Mouse (Mus musculus) cerebellum, adult 2 months (tissue): ENCODE measurements around the gene Ppfibp1. TPM values are rescaled to one million over a fixed set of nuclear protein-coding genes. Genes with fewer than 3 reads are reported as not detected.

ENCODE experiments used
- DNase-seq, 2 experiments: peaks; one replicate each; pipeline ENCODE4 v3.0.0; 2021
- H3K27ac ChIP-seq: fragments of 200-500 bp; 2 replicates; pipeline ENCODE4 v1.5.1; 2012; ENCODE audit warnings: low read length, control low read depth, inconsistent platforms; ENCODE audit not compliant: insufficient read depth
- H3K27me3 ChIP-seq: fragments of 200-500 bp; 2 replicates; pipeline ENCODE4 v1.6.1; 2012; ENCODE audit warnings: inconsistent platforms, mild to moderate bottlenecking, low read length, moderate library complexity; ENCODE audit not compliant: control insufficient read depth, insufficient read depth
- H3K4me1 ChIP-seq: fragments of 200-500 bp; 2 replicates; pipeline ENCODE4 v1.6.1; 2011; ENCODE audit warnings: low read length; ENCODE audit not compliant: control insufficient read depth, insufficient read depth
- H3K4me3 ChIP-seq: fragments of 200-500 bp; replicated peaks from 2 replicates; pipeline ENCODE3; 2011; ENCODE audit warnings: mild to moderate bottlenecking, low read depth, low read length, control low read depth; ENCODE audit not compliant: insufficient read depth
- CTCF ChIP-seq: fragments of 200-500 bp; IDR thresholded peaks from 2 replicates; pipeline ENCODE4 v1.5.1; 2011; ENCODE audit warnings: low read depth, mild to moderate bottlenecking, control low read depth, low read length, moderate library complexity, borderline replicate concordance; ENCODE audit not compliant: insufficient read depth
- POLR2A ChIP-seq: fragments of 200-500 bp; IDR thresholded peaks from 2 replicates; pipeline ENCODE4 v1.6.1; 2011; ENCODE audit warnings: low read length, control low read depth, borderline replicate concordance; ENCODE audit not compliant: insufficient read depth
- WGBS: fragments of 180-500 bp; shearing (Covaris S2); methylation state at CpG from one replicate; pipeline ENCODE4 v1.1.7; 2018; 5-methylcytosine and 5-hydroxymethylcytosine counted together
- polyA plus RNA-seq: library from polyadenylated mRNA; depleted of rRNA; stranded (reverse); fragments of >200 nt; gene quantifications from 2 replicates; pipeline ENCODE4 v1.2.3, GENCODE M21; 2012

Gene Ppfibp1
- polyA plus RNA-seq, 1 experiment: 9.4 TPM

DNA sequence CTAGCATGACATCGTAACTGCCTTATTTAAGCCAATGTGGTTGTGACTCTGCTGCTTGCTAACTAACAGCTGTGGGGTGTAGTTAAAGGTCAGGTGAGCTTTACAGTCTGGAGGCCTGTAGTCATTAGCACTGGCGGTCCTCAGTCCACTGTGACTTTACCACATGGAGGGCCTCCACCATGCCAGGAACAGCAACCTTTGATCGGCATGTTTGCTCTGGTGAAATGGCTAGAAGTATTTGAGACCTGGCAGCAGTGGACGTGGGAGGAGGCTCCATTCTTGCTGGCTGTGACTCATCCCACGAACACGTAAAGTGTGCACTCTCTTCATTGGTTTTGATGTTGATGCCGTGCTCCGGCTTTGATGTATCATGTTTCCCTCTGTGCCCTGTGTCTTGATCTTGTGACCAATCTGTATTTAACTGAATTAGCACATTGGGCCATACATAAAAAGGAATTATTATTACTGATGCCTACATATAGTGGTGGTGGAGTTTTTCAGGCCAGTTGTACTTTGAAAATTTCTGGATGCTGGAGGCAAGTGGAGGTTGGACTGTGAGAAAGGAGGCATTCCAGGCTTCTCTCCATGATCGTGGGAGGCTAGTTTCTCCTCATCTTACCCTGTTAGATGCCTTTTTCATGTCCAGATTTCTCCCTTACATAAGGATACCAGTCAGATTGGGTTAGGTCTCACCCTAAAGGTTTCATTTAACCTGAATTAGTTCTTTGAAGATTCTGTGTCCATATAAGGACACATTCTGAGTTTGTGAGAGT, 71.8 kb downstream of the Ppfibp1 start:
- Histone ChIP-seq H3K27ac (no peak overlapping the region), H3K4me1 (no peaks in the 10 kb centered on the region), H3K27me3 (no peaks in the 10 kb centered on the region), H3K4me3 (no peak overlapping the region)
- no peak for DNase-seq
- TF ChIP-seq CTCF (no peak), POLR2A (no peak)
- 86% methylated on average over 9 of the region's 9 CpGs for WGBS

DNA sequence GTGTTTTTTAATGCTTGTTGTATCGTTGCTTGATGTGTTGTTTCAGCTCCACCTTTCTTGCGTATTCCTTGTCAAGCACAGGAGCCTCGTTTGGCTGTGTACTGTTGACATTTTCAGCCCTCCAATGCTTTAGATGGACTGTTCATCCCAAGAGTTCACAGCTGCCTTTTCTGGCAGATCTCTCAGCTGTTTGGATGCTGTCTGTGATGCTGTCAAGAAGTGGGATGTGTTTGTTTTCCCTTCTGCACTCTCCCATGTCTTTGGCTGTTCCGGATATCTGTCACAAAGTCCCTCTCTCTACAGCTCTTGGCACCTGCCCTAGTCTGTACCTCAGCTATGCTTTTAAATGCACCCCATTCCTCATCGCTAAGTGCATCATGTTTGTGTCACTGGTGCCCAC, 72.7 kb downstream of the Ppfibp1 start:
- Histone ChIP-seq H3K4me1 (no peaks in the 10 kb centered on the region), H3K4me3 (no peak overlapping the region), H3K27me3 (no peaks in the 10 kb centered on the region), H3K27ac (no peak overlapping the region)
- TF ChIP-seq POLR2A (no peak), CTCF (no peak)
- DNase-seq: no peak
- WGBS: 68% methylated on average over 5 of the region's 5 CpGs

DNA sequence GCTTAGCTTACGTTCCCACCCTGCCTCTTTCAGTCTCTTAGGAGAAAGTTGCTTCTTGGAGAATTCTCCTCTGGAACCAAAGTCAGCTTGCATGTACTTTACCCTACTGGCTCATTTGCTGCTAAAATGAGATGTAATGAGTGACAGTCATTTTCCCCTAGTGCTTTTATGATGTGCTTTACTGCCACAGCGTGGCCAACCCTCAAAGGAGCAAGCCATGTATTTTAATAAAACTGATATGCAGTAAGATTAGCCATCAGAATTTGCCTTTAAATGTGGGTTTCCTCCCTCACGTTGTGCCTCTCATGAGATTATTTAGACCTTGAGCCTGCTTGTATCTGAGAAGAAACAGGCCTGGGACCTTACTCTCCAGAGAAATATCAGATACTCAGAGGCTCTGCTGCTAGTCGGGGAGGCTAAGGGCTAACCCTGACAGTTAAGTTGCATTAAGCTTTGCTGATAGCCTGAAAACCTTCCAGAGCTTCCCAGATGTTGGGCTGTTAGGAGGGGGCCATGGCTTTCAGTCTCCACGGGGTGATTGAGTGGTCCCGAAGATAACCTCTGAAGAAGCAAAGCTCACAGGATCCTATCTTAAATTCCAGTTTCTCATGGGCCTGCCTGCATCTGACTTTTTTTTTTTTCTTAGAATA, 73.7 kb downstream of the Ppfibp1 start:
- WGBS: 89% methylated on average over 6 of the region's 6 CpGs
- DNase-seq: no peak

DNA sequence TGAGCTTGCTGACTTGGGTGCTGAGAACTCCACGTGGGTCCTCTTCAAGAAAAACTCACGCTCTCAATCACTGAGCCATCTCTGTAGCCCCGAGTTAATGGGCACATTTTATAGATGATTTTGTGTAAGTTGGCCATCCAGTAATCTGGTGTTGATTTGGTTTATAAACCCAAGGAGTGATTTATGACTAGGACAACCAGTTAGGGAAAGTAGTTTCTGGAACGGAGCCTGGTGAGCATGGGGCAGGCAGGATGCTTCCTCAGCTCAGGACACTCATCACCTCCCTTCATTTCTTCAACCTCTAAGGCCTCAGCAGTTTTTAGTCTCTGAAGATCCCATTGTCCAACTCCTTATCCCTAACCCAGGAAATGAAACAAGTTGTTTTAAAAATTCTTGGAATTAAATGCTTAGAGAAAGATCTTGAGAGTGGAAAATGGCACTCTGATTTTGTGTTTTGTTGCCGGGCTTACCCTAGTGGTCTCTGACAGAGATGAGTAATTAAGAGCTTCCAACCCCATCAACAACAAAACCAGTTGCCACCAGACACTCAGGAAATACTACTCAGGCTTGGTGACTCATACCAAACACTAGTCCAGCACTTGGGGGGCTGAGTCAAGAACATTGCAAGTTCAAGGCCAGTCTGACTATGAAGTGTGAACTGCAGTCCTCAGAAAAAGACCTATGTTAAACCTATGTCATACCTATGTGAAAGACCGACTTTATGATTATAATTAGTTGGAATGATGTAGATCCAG, 75.3 kb downstream of the Ppfibp1 start:
- Histone ChIP-seq H3K27me3 (no peaks in the 10 kb centered on the region), H3K4me1 (no peaks in the 10 kb centered on the region), H3K27ac (no peak overlapping the region), H3K4me3 (no peak overlapping the region)
- 93% methylated on average over 6 of the region's 6 CpGs for WGBS
- no peak for DNase-seq
- TF ChIP-seq CTCF (no peak), POLR2A (no peak)

More for the DNA sequence above, 73.7 kb downstream of the Ppfibp1 start:
- Histone ChIP-seq H3K27me3 (no peaks in the 10 kb centered on the region), H3K4me3 (no peak overlapping the region), H3K27ac (no peak overlapping the region), H3K4me1 (no peaks in the 10 kb centered on the region)
- TF ChIP-seq CTCF (no peak), POLR2A (no peak)

DNA sequence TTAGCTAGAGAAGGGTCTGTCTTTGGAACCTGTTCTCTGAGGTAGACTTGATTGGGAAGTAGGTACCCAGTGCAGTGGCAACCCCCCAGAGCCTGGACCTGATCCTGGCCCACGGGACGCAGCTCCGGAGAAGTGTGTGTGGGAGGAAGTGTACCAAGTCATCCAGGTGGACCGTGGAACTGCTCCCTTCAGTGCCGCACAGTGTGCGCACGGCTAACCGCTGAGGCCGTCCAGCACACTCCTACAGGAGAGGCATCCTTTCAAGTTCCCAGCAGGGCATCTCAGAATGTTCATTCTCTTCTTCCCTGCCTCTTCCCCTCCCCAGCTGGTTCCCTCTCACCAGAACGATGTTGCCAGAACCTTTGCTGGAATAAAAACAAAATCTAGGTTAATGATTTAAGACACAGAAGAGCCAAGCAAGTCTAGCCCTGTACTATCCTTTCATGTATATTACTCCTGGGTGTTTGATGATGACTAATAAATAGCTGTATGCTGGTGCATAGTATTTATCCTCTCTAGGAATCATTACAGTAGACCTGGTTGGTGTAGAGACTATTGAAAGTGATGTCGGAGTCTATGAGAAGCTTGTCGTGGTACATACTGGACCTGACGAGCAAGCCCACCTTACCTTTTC, 77.0 kb downstream of the Ppfibp1 start:
- DNase-seq: no peak
- TF ChIP-seq CTCF: no peak
- TF ChIP-seq POLR2A: no peak
- no peaks in the 10 kb centered on the region for H3K27me3 ChIP-seq
- no peak overlapping the region for H3K4me3 ChIP-seq
- WGBS: 56% methylated on average over 13 of the region's 13 CpGs
- no peak overlapping the region for H3K27ac ChIP-seq
- no peaks in the 10 kb centered on the region for H3K4me1 ChIP-seq

DNA sequence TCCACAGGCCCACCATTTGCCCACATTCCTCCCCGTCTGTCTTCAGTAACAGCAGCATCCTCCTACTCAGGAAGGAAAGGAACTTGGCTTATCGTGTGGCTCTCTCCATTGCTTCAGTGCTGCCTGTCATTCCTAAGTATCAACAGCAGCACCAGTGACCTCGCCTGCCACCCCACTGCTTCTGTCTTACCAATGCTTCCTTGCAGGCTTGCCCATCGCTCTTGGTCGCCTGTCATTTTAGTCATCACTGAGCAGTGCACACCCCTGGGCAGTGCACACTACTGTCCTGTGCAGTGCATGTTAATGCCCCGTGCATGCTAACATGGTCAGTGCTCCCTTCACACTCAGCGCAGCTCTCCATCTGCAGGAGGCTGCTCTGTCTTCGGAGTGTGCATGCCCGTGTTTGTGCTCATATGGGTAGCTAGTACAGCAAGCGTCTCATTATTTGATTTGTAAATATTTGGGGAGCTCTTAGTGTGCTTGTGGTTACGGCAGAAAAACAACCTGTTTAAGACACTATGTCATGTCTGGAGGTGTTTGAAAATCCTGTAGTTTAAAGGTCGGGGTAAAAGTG, 78.2 kb downstream of the Ppfibp1 start:
- Histone ChIP-seq H3K4me3 (no peak overlapping the region), H3K27me3 (no peaks in the 10 kb centered on the region), H3K4me1 (no peaks in the 10 kb centered on the region), H3K27ac (no peak overlapping the region)
- DNase-seq: no peak
- WGBS: 75% methylated on average over 12 of the region's 12 CpGs
- no peak for TF ChIP-seq POLR2A
- no peak for TF ChIP-seq CTCF

DNA sequence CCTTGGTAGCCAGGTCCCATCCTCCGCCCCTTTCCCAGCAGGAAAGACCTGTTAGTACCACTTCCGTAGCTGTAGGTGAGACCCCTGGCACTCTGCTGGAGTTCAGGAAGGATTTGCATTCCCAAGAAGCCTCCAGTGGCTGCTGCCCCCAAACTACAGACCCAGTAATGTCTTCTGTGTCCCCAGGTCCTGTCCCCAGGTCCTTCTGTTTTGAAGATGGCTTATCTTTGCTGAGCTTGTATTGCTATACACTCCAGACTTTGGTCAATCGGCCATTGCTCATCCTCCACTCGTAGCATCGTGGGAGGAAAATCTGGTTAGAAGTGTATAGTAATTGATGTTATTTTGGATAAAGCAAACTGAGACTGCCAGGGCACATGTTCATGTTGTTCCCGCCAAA, 79.5 kb downstream of the Ppfibp1 start:
- no peak for DNase-seq
- 64% methylated on average over 6 of the region's 6 CpGs for WGBS
- no peaks in the 10 kb centered on the region for H3K27me3 ChIP-seq
- TF ChIP-seq POLR2A (no peak), CTCF (no peak)
- H3K4me3 ChIP-seq: no peak overlapping the region
- no peak overlapping the region for H3K27ac ChIP-seq
- no peaks in the 10 kb centered on the region for H3K4me1 ChIP-seq
